Mouse (Mus musculus) kidney, embryonic 15.5 days (tissue): ENCODE data around the gene Lrrc71. TPM values are rescaled to one million over a fixed set of nuclear protein-coding genes. Genes with fewer than 3 reads are reported as not detected.
A peak's percentile ranks its signal among the peaks of the same experiment; 100 is the strongest.

Experiments used
- ATAC-seq: fragments of 200-750 bp; cut with Nextera tagmentation; replicated peaks from 2 replicates; pipeline ENCODE4 v1.8.0; 2017; ENCODE audit warnings: moderate TSS enrichment; ENCODE audit not compliant: low FRiP score
- H3K27ac ChIP-seq: fragments of 300-500 bp; sonication (generic); 2 replicates; pipeline ENCODE4 v1.5.1; 2015; ENCODE audit warnings: mild to moderate bottlenecking, inconsistent platforms
- H3K27me3 ChIP-seq: fragments of 300-500 bp; sonication (generic); 2 replicates; pipeline ENCODE4 v1.6.1; 2015; ENCODE audit warnings: inconsistent platforms
- H3K36me3 ChIP-seq: fragments of 300-500 bp; sonication (generic); 2 replicates; pipeline ENCODE4 v1.6.1; 2015; ENCODE audit warnings: inconsistent platforms
- H3K4me1 ChIP-seq: fragments of 300-500 bp; sonication (generic); 2 replicates; pipeline ENCODE4 v1.6.1; 2015; ENCODE audit warnings: inconsistent platforms
- H3K4me2 ChIP-seq: fragments of 300-500 bp; sonication (generic); 2 replicates; pipeline ENCODE4 v1.6.1; 2015; ENCODE audit warnings: moderate library complexity, mild to moderate bottlenecking, inconsistent platforms
- H3K4me3 ChIP-seq: fragments of 300-500 bp; sonication (generic); replicated peaks from 2 replicates; pipeline ENCODE4 v1.5.1; 2015; ENCODE audit warnings: mild to moderate bottlenecking, inconsistent platforms
- H3K9ac ChIP-seq: fragments of 300-500 bp; sonication (generic); 2 replicates; pipeline ENCODE4 v1.6.1; 2015; ENCODE audit warnings: mild to moderate bottlenecking, inconsistent platforms
- H3K9me3 ChIP-seq: fragments of 300-500 bp; sonication (generic); replicated peaks from 2 replicates; pipeline ENCODE4 v1.6.1; 2016; ENCODE audit warnings: inconsistent platforms
- WGBS: fragments of 180-500 bp; shearing (Covaris S2); methylation state at CpG from one replicate; pipeline ENCODE4 v1.1.7; 2015; ENCODE audit warnings: mixed read lengths; 5-methylcytosine and 5-hydroxymethylcytosine counted together
- polyA plus RNA-seq: library from polyadenylated mRNA; unstranded; fragments of >200 nt; fragmentation: Nextera tagmentation; extraction: Ambion mirVana; gene quantifications from 2 replicates; pipeline ENCODE4 v1.2.1, GENCODE M21; 2015

Gene Lrrc71
- polyA plus RNA-seq, 1 experiment from 2014 or later, result 0.84 TPM

DNA sequence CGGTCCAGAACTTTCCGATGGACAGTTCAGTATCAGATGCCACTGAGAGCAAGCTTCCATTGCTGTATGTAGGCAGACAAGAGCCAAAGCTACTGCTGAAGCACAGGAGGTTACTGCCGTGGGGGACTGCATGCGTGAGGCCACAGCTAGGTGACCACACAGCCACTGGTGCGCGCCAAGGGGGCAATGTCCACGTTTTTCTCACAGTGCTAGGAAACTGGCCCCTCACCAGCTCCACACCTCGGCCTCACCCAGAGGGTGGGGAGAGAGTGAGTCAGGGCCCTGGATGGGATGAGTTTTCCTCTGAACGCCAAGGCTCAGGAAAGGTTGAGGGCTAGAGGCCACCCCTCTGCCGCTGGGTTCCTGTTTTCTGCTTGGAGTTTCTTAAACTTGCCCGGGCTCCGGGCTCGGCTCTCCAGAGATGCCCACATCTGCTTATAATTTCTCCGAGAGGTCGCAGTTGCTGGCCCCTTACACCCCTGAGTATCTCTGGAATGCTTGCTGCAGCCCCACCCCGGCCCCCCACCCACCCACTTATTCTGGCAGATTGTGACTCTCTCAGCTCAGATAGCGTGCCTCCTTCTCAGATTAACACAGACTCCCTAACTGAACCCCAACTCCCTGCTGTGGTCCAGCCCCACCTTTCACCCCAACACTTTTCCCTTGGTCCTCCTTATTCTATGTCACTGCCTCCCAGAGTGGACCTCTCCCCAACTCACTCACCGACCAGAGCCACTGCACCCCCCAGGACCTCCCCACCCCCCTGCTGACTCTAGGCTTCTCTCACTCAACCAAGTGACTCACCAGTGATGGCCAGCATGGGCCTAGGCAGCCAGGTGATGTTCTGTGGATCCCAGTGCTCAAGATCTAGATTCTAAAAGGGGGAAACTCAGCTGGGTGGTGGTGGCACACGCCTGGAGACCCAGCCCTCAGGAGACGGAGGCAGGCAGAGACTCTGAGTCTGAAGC, 13.3 kb upstream of the Lrrc71 start:
- H3K4me3 ChIP-seq, result no peak overlapping the region
- H3K4me2 ChIP-seq, result no peak overlapping the region
- 67% methylated on average over 20 of the region's 20 CpGs for WGBS
- H3K36me3 ChIP-seq, result peaks cover 30% of the 10 kb centered on the region
- H3K27me3 ChIP-seq, result no peaks in the 10 kb centered on the region
- ATAC-seq, result no peak
- no peaks in the 10 kb centered on the region for H3K9me3 ChIP-seq
- H3K4me1 ChIP-seq, result peaks cover 71% of the 10 kb centered on the region
- H3K27ac ChIP-seq, result peak overlapping the region; percentile 78
- H3K9ac ChIP-seq, result no peak overlapping the region

- WGBS, result 52% methylated on average over 3 of the region's 5 CpGs
These were observed 10.2 kb upstream of the Lrrc71 start for GRCm38 (mm10) chr3:87758641-87759040.

GRCm38 (mm10) chr3:87756488-87756887, 8.1 kb upstream of the Lrrc71 start:
- Histone ChIP-seq H3K4me1 (peaks cover 35% of the 10 kb centered on the region), H3K4me2 (peak overlapping the region; percentile 57), H3K27ac (no peak overlapping the region; the same call in 1 of the 2 replicates), H3K27me3 (peaks cover 3% of the 10 kb centered on the region; the same call in 1 of the 2 replicates), H3K4me3 (0 out of 2 replicates have a peak overlapping the region, but pooled peaks have one; percentile 13), H3K9me3 (no peaks in the 10 kb centered on the region), H3K9ac (0 out of 2 replicates have a peak overlapping the region, but pooled peaks have one; percentile 5), H3K36me3 (peaks cover 71% of the 10 kb centered on the region)
- ATAC-seq, result peak; percentile 41
- WGBS, result 50% methylated on average over 20 of the region's 20 CpGs

More at GRCm38 (mm10) chr3:87758641-87759040, 10.2 kb upstream of the Lrrc71 start:
- ATAC-seq, result no peak
- peaks cover 51% of the 10 kb centered on the region for H3K4me1 ChIP-seq
- H3K9ac ChIP-seq, result no peak overlapping the region
- H3K36me3 ChIP-seq, result peaks cover 51% of the 10 kb centered on the region
- no peak overlapping the region for H3K27ac ChIP-seq
- no peak overlapping the region for H3K4me2 ChIP-seq
- H3K27me3 ChIP-seq, result peaks cover 3% of the 10 kb centered on the region; the same call in 1 of the 2 replicates
- no peaks in the 10 kb centered on the region for H3K9me3 ChIP-seq
- H3K4me3 ChIP-seq, result no peak overlapping the region

DNA sequence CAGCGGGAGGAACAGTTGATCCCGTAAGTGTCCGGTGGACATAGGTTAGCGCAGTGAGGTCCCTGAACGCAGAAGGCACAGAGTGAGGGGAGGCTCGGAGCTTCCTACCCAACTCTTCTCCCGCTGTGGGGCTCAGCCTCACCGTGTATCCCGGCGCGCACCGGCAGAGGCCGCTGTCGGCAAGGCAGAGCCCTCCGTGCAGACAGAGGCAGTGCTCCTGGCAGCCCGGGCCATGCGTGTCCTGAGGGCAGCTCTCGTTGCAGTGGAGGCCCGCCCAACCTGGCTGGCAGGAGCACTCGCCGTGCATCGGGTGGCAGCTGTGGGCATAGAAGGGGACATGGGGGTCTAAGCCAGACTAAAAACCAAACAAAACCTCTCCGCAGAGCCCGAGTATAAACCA, 7.5 kb upstream of the Lrrc71 start:
- Histone ChIP-seq H3K27ac (no peak overlapping the region), H3K9ac (0 out of 2 replicates have a peak overlapping the region, but pooled peaks have one; percentile 5), H3K4me3 (peak overlapping the region; percentile 13; the same call in 1 of the 2 replicates), H3K4me1 (peaks cover 32% of the 10 kb centered on the region), H3K36me3 (peaks cover 74% of the 10 kb centered on the region), H3K9me3 (no peaks in the 10 kb centered on the region), H3K27me3 (peaks cover 3% of the 10 kb centered on the region; the same call in 1 of the 2 replicates), H3K4me2 (peak overlapping the region; percentile 57)
- ATAC-seq, result peak; percentile 84
- 6% methylated on average over 24 of the region's 24 CpGs for WGBS

GRCm38 (mm10) chr3:87753829-87754228, 5.4 kb upstream of the Lrrc71 start:
- H3K36me3 ChIP-seq, result peaks cover 81% of the 10 kb centered on the region

DNA sequence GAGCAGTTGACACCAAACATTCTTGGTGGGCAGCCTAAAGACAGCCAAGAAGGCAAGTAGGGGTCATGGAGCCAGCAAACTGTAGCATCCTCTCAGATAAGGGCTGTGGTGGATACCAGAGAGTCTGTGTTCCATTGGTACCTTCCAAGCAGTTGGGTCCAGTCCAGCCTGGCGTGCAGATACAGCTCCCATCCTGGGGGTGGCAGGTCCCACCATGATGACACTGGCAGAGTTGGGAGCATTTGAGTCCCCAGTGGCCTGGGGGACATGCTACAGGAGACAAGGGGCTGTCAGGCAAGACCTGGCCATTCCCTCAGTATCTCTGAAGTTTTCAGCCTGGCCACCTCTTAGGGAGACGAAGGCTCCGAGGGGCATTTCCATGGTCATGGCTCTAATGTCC, 4.1 kb upstream of the Lrrc71 start:
- no peak overlapping the region for H3K4me2 ChIP-seq
- H3K4me3 ChIP-seq, result no peak overlapping the region
- no peak for ATAC-seq
- H3K27ac ChIP-seq, result no peak overlapping the region
- peaks cover 28% of the 10 kb centered on the region for H3K4me1 ChIP-seq
- no peak overlapping the region for H3K9ac ChIP-seq
- H3K27me3 ChIP-seq, result peaks cover 3% of the 10 kb centered on the region; the same call in 1 of the 2 replicates
- peaks cover 72% of the 10 kb centered on the region for H3K36me3 ChIP-seq
- no peaks in the 10 kb centered on the region for H3K9me3 ChIP-seq
- WGBS, result 94% methylated on average over 3 of the region's 3 CpGs

More at GRCm38 (mm10) chr3:87753829-87754228, 5.4 kb upstream of the Lrrc71 start:
- H3K4me1 ChIP-seq, result peaks cover 23% of the 10 kb centered on the region
- no peak overlapping the region for H3K9ac ChIP-seq
- peaks cover 3% of the 10 kb centered on the region; the same call in 1 of the 2 replicates for H3K27me3 ChIP-seq
- no peaks in the 10 kb centered on the region for H3K9me3 ChIP-seq
- no peak overlapping the region for H3K4me2 ChIP-seq
- no peak for ATAC-seq
- H3K27ac ChIP-seq, result no peak overlapping the region
- WGBS, result 90% methylated on average over 13 of the region's 13 CpGs
- no peak overlapping the region for H3K4me3 ChIP-seq

DNA sequence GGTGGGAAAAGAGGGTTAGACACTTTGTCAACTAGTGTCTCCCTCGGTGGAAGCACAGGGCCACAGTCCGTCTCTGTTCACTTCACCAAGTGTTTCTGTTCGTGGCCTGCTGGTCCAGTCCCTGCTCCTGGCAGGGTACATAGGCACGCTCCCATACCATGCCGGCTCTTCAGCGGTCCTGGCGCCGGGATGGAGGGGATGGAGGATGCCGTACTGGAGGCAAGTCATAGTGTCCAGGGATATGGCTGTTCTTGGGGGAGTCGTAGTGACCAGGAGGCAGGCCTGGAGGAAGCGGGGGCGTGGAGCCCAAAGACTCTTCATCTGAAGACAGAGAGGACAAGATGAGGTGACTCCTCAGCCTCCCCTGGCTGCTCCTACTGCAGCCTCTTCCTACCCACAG, 1.6 kb upstream of the Lrrc71 start:
- H3K36me3 ChIP-seq, result peaks cover 59% of the 10 kb centered on the region
- 91% methylated on average over 12 of the region's 12 CpGs for WGBS

DNA sequence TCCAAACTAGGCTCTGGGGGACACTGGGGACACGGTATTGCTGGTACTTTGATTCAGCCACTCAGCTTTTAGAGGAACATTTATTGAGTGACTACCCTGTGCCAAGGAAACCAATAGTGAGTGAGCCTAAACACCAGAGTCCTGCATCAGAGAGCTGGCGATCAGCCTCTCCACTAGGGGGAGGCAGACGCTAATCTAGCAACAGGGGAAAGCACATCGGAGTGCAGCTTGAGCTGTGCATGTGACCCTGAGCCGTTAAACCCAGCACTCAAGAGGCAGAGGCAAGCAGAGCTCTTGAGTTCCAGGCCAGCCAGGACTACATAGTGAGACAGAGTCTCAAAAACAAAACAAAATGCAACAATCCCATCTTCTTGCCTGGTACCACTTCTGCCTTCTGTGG, 611 bp upstream of the Lrrc71 start:
- 0 out of 2 replicates have a peak, but pooled peaks have one; percentile 7 for ATAC-seq
- WGBS, result 21% methylated on average over 5 of the region's 5 CpGs
- no peak overlapping the region for H3K4me2 ChIP-seq

More for the DNA sequence above, 1.6 kb upstream of the Lrrc71 start:
- ATAC-seq, result no peak
- H3K27me3 ChIP-seq, result peaks cover 2% of the 10 kb centered on the region; the same call in 1 of the 2 replicates
- H3K9ac ChIP-seq, result no peak overlapping the region
- H3K4me3 ChIP-seq, result no peak overlapping the region
- peaks cover 30% of the 10 kb centered on the region for H3K4me1 ChIP-seq
- no peaks in the 10 kb centered on the region for H3K9me3 ChIP-seq
- no peak overlapping the region for H3K27ac ChIP-seq
- no peak overlapping the region for H3K4me2 ChIP-seq

DNA sequence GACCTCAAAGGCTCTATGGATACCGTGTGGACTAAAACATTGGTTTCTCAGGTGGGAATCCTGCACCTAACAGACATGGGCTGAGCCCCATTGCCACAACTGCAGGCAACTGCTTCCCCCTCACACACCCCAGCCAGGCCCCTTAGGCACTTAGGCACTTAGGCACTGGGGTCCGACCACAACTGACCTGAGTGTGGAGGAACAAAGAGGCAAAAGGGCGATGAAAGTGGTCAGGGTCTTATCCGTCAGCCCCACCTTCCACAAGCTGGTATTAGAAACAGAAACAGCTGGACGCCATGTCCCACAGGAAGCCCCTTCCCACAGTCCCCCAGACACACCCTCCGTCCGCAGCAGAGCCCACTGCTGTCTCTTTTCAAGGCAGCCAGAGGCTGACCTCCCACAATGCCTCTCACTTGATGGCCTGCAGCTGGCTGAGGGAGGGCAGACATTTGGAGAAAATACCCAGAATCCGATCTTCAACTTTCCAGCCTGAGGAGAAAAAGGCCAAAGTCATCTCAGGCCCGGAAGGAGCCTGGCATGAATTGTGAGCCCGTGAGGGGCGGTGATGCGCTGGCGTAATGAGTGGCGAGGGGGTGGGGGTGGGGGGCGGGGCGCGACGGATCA, 3.3 kb downstream of the Lrrc71 start:
- Histone ChIP-seq H3K27ac (peak overlapping the region; percentile 88), H3K4me2 (peak overlapping the region; percentile 53), H3K4me1 (peaks cover 35% of the 10 kb centered on the region), H3K9ac (no peak overlapping the region), H3K27me3 (no peaks in the 10 kb centered on the region), H3K4me3 (peak overlapping the region; percentile 18), H3K36me3 (peaks cover 11% of the 10 kb centered on the region), H3K9me3 (no peaks in the 10 kb centered on the region)
- WGBS, result 20% methylated on average over 18 of the region's 18 CpGs
- ATAC-seq, result peak; percentile 73

More for the DNA sequence above, 611 bp upstream of the Lrrc71 start:
- Histone ChIP-seq H3K36me3 (peaks cover 50% of the 10 kb centered on the region), H3K27ac (no peak overlapping the region), H3K9ac (no peak overlapping the region), H3K4me3 (no peak overlapping the region), H3K27me3 (no peaks in the 10 kb centered on the region), H3K9me3 (no peaks in the 10 kb centered on the region), H3K4me1 (peaks cover 33% of the 10 kb centered on the region)

DNA sequence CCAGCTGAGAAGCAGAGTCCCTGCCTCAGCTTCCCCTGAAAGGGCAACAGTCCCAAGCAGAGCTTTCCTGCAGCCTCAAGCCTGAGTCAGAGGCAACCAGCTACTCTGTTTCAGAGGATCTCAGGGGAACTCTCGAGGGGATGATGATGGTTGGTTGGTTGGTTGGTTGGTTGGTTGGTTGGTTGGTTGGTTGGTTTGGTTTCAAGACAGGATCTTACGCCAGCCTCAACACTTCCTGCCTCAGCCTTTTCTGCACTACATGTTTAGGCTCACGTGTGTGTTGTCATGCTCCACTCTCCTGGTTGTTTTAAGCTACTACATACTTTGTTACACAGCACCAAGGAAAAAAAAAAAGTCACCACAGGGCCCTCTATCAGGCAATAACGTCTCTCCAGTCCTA, 4.5 kb downstream of the Lrrc71 start:
- Histone ChIP-seq H3K9ac (no peak overlapping the region), H3K9me3 (no peaks in the 10 kb centered on the region), H3K4me2 (no peak overlapping the region), H3K27ac (no peak overlapping the region), H3K36me3 (peaks cover 6% of the 10 kb centered on the region; the same call in 1 of the 2 replicates), H3K4me3 (no peak overlapping the region), H3K4me1 (peaks cover 35% of the 10 kb centered on the region), H3K27me3 (no peaks in the 10 kb centered on the region)
- ATAC-seq, result no peak
- 88% methylated on average over 4 of the region's 4 CpGs for WGBS

DNA sequence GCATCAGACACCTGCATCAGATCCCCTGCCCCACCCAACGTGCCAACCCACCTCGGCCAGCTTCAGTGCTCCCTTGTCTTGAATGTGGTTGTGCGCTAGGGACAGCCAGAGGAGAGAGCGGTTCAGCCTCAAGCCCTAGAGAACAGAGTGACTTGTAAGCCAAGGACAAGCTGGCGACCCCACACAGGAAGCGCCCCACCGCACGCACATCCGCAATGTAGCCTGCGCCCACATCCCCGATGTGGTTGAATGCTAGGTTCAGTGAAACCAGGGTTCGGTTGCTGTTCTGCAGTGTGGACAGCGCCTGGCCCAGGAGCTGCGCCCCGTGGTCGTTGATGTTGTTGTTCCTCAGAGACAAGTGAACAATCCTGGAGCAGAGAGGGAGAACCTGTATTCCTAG, 5.7 kb downstream of the Lrrc71 start:
- no peak overlapping the region for H3K4me2 ChIP-seq
- no peak overlapping the region for H3K9ac ChIP-seq
- H3K9me3 ChIP-seq, result no peaks in the 10 kb centered on the region
- no peak overlapping the region for H3K27ac ChIP-seq
- 87% methylated on average over 16 of the region's 16 CpGs for WGBS
- no peak overlapping the region for H3K4me3 ChIP-seq
- H3K4me1 ChIP-seq, result peaks cover 27% of the 10 kb centered on the region
- no peaks in the 10 kb centered on the region for H3K27me3 ChIP-seq
- no peak for ATAC-seq
- H3K36me3 ChIP-seq, result peaks cover 18% of the 10 kb centered on the region

- Histone ChIP-seq H3K4me1 (peaks cover 27% of the 10 kb centered on the region), H3K27me3 (no peaks in the 10 kb centered on the region), H3K9me3 (no peaks in the 10 kb centered on the region), H3K36me3 (peaks cover 25% of the 10 kb centered on the region), H3K27ac (no peak overlapping the region), H3K9ac (no peak overlapping the region), H3K4me2 (no peak overlapping the region), H3K4me3 (no peak overlapping the region)
- 72% methylated on average over 3 of the region's 3 CpGs for WGBS
- no peak for ATAC-seq
These were observed 6.4 kb downstream of the Lrrc71 start for GRCm38 (mm10) chr3:87742013-87742412.
